Mouse (Mus musculus) lung, postnatal 25 days (tissue): ENCODE measurements around the gene Avp.

Source experiments
- DNase-seq: peaks from one replicate; pipeline ENCODE4 v3.0.0; 2022; ENCODE audit warnings: low spot score

The Avp gene

DNA sequence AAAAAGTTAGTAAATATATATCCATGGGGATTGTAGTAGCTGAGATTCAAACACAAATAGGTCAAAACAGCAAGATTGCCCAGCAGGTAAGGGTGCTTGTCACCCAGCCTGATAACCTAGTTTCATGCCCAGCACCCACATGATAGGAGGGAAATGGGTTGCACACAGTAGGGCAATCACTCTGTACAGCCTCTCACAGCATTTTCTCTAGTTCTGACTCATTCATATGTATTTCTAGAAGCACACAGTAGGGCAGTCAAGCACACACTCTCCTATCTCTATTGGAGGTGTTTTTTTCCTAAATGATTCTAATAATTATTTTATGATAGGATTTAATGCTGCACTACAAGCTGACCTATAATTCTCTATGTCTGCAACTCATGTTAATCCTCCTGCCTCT lies 12.4 kb downstream of the Avp start:
- no peak for DNase-seq

DNA sequence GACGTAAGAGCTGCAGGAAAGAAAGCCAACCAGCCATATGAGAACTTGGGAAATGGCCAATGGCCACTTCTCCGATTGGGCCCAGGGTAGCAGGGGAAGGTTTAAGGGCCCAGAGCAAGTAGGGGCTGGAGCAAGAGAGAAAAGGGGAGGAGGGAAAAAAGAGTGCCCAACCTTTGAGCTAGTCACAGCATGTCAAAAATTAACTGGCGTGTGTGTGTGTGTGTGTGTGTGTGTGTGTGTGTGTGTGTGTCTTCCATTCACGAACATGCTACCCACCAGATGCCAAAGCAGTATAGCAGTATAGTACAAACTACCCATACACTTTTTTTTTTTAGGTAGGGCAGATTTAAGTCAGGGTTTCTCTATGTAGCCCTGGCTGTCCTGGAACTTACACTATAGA lies 13.4 kb downstream of the Avp start:
- DNase-seq, result no peak

DNA sequence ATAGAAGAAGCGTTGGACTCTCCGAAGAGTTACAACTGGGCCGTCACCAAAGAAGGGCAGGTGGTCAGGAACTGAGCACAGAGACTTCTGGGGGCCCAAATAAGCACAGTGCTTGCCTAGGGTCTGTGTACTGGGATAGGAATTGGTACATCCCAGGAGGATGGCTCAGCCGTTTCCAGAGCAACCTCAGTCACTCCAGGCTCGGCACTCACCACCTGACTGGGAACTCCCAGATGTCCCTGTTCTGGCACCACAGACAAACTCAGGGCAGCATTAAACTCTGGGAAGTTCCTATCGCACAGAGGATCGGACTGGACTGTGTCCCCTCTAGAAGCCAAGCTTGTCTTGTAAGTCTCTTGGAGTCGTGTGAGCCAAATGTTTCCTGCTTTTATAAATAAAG lies 17.4 kb downstream of the Avp start:
- no peak for DNase-seq

DNA sequence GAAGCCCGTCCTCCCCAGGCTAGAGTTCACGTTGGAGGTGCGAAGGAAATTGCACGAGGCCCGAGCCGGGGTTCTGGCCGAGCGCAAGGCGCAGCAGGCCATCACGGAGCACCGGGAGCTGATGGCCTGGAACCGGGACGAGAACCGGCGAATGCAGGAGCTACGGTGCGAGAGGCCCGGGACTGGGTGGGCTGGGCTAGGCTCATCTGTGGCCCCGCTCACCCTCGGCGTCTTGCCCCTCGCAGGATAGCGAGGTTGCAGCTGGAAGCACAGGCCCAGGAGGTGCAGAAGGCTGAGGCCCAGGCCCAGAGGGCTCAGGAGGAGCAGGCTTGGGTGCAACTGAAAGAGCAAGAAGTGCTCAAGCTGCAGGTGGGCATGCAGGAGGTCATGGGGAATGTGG lies 18.3 kb downstream of the Avp start:
- DNase-seq, result no peak

DNA sequence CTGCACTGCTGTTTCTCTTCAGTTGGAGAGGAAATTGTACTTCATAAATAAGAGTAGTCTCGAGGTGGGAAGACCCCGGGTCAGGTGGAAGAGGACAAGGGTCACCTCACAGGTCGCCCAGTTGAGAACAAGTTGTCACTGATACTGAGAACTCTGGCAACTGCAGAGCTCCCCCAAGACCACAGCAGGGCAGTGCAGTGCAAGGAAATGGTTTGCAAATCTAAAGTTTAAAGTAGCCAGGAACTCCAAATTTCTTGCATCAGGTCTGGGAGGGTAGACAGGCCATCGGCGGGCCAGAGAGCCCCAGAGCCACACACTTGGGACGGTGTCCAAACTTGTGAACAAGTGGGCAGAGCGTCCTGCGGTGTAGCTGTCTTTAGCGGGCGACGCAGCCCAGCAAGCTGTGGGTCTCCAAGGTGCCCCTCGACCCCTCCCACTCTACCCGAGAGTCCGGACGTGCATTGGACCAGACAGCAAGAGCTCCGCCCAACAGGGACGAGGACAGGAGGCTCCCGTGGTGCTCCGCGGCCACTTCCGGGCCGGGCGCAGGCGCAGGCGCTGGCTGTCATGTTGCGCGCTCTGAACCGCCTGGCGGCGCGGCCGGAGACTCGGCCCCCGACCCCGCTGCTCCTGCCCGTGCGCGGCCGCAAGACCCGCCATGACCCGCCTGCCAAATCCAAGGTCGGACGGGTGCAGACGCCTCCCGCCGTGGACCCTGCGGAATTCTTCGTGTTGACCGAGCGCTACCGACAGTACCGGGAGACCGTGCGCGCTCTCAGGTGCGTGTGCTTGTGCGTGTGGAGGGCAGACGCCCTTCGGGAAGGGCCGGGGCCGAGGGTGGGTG lies 18.9 kb downstream of the Avp start, which contains the start of gene Mrps26:
Gene Mrps26, plus strand, starts transcription at position 531 of the 844 bp plus-strand sequence.
- peak; percentile 95 for DNase-seq

DNA sequence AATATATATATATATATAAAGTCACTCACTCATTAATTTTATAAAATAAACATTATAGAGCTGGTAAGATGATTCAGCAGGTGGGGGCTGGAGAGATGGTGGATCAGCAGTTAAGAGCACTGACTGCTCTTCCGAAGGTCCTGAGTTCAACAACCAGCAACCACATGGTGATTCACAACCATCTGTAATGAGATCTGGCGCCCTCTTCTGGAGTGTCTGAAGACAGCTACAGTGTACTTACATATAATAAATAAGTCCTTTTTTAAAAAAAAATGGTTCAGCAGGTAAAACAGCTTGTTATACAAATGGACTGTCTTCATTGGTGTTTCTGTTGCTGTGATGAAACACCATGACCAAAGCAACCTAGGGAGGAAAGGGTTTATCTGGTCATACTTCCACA lies 24.3 kb downstream of the Avp start:
- no peak for DNase-seq

DNA sequence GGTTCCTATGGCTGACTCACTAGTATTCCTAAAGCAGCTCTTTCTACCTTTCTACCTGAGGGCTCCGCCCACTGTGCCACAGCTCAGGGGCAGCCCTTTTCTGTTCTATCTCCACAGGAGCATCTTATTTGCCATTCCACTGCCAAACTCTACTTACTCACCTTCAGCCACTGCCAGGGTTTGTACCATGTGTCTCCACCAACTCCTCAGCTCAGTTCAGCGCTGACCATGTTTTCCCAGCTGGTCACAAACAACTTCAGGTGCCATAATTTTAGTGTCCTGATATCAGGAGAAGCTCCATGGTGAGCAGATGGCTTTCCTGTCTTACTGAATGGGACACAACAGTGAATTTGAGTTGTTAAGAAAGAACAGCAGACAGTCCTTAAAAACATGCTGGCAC lies 24.9 kb downstream of the Avp start:
- DNase-seq, result no peak

DNA sequence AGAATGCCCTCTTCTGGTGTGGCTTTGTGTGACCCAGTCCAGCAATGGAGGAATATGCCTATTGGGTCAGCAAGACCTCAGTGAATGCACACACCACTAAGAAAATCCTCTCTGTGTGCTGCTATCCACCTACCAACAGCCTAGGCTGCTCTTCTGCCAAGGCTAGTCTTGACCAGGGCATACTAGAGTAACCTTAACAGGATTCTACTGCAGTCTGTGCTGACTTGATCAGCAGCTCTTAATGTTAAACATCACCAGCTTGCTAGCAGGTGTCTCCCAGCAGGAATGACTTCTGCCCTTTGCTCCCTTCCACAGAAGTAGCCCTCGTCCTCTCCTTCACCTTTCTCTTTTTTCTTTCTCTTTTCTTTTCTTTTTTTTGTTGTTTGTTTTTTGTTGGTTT lies 26.1 kb downstream of the Avp start:
- no peak for DNase-seq

DNA sequence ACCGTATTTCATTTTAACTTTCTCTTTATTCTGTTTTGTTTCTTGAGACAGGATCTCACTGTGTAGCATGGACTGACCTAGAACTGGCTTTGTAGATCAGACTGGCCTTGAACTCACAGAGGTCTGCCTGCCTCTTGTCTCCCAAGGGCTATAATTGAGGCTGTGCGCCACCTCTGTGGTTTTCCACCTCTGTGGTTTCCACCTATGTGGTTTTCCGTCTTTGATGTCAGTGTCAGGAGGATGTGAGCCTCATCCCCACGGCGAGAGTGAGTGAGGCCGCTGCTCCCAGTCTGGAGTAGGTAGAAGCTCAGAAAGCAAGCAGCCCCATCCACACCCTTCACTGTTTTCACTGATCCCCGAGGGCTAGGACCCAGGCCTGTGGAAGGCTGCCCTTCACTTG lies 27.5 kb downstream of the Avp start:
- DNase-seq, result no peak

DNA sequence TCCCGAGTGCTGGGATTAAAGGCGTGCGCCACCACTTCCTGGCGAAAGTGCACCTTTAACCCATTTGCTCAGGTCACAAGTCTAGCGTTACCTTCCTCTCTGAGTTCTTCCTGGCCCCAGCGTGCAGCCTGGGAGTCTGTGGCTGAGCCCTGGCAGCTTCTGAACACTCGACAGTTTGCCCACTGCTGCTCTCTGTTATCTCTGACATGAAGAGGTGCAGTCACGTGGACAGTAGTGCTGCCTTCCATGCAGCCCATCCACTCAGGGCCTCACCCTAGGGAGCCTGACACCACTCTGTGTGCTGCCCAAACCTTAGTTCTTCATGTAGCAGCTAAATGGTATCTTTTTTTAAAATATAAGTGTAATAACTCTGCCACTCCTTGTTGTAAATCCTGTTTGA lies 35.4 kb downstream of the Avp start:
- DNase-seq, result no peak

DNA sequence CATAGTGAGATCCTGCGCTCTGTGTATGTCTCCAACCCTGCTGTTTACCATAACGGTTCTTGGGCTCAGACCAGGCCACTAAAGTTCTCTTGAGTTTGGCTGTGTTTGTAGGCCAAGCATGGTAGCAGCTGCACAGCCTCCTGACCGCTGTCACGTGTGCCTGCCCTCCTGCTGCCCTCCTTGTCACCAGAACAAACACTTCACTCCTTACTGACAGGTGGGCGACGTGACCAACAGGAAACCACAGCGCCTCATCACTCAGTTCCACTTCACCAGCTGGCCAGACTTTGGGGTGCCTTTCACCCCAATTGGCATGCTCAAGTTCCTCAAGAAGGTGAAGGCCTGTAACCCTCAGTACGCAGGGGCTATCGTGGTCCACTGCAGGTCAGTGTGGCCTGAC lies 42.1 kb downstream of the Avp start:
- no peak for DNase-seq

DNA sequence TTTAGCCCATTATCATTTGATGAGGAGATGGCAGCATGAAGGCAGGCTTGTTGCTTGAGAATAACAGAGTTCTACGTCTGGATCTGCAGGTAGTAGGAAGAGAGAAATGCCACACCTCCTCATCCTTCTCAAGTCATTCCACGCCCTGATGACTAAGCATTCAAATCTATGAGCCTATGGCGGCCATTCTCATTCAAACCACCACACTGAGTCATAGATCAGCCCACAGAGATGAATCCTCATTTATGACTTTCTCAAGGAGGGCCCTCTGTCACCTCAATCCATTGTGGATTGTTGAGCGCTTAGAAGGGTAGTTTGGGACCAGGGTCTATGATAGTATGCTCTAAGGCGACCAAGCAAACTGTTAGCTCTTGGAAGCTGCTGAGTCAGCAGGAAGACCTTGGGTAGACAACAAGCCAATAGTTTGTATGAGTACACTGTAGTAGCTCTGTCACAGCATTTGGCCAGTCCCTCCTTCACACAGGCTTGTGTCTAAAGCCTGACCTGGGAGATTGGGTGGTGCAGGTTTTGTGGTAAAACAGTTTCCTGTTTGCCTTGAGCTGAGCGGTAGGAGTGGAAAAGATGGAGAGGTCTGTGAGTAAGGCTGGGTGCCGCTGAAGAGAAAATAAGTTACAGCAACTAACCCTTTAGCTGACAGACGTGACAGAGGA lies 43.3 kb downstream of the Avp start:
- no peak for DNase-seq

DNA sequence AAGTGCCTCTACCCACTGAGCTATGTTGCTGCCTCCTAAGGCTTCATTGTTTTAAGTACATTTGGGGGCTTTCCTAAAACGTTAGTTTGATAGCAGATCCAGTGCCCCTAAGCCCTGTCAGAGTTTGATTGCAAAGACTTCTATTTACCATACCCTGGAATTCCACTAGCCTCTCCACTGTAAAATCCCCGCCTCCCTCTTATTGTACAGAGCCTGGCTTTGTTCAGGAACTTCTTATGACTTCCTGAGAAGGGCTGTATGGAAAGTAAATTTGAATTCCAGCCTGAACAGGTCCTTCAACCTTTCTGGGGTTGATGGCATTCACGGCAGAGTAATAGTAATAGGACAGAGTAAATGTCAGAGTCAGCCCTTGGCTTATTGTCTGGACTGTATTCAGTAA lies 45.5 kb downstream of the Avp start:
- peak; percentile 4 for DNase-seq

DNA sequence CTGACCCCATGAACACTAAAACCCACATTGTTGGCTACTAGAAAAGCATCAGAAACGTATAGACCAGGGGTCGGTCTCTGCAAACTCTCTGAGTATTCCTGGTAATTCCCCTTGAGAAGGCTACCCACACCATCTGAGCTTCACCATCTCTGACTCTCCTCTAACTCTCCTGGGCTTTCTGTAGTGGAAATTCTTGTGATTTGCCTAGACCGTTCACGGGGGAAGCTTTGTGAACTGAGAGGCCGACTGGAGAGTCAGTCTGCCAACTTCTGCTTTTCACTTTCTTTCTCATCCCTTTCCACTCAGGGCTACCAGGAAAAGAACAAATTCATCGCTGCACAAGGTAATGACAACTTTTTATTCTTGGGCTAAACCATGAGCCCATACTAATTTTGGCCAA lies 47.3 kb downstream of the Avp start:
- no peak for DNase-seq

DNA sequence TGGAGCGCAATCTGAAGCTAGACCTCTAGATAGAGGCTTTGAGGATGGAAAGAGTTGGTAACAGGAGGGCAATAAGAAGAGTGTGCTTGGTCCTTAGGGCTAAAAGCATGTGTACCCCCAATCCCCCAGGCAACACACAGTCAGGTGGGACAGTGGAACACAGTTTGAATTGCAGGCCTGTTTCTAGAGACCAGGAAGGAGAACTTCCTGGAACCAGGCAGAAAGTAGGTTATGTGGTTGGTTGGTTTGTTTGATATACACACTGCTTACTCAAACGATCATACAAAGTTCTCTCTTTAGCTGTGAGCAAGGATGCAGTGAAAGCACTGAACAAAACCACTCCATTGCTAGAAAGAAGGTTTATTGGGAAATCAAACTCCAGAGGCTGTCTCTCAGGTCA lies 50.2 kb downstream of the Avp start:
- no peak for DNase-seq
